Mouse (Mus musculus) midbrain, embryonic 16.5 days (tissue): ENCODE data around the gene Mcfd2. TPM values are rescaled to one million over a fixed set of nuclear protein-coding genes. Genes with fewer than 3 reads are reported as not detected.
A peak's percentile ranks its signal among the peaks of the same experiment; 100 is the strongest.

ENCODE experiments used
- ATAC-seq: fragments of 200-750 bp; cut with Nextera tagmentation; 2 replicates; pipeline ENCODE4 v1.8.0; 2017; ENCODE audit warnings: moderate TSS enrichment
- H3K27ac ChIP-seq: fragments of 300-500 bp; sonication (generic); 2 replicates; pipeline ENCODE4 v1.5.1; 2014; ENCODE audit warnings: mild to moderate bottlenecking, low read length, mixed read lengths
- H3K27me3 ChIP-seq: fragments of 300-500 bp; sonication (generic); 2 replicates; pipeline ENCODE4 v1.6.1; 2014; ENCODE audit warnings: low read depth, low read length, mixed read lengths; ENCODE audit not compliant: control insufficient read depth, insufficient read depth
- H3K36me3 ChIP-seq: fragments of 300-500 bp; sonication (generic); 2 replicates; pipeline ENCODE4 v1.6.1; 2014; ENCODE audit warnings: mild to moderate bottlenecking, low read length, moderate library complexity, mixed read lengths; ENCODE audit not compliant: control insufficient read depth, insufficient read depth
- H3K4me1 ChIP-seq: fragments of 300-500 bp; sonication (generic); 2 replicates; pipeline ENCODE4 v1.6.1; 2014; ENCODE audit warnings: mild to moderate bottlenecking, low read length, mixed read lengths; ENCODE audit not compliant: control insufficient read depth, insufficient read depth
- H3K4me2 ChIP-seq: fragments of 300-500 bp; sonication (generic); 2 replicates; pipeline ENCODE4 v1.6.1; 2014; ENCODE audit warnings: mild to moderate bottlenecking, low read length, mixed read lengths
- H3K4me3 ChIP-seq: fragments of 300-500 bp; sonication (generic); 2 replicates; pipeline ENCODE4 v1.5.1; 2014; ENCODE audit warnings: low read depth, mild to moderate bottlenecking, low read length, moderate library complexity, mixed read lengths
- H3K9ac ChIP-seq: fragments of 300-500 bp; sonication (generic); 2 replicates; pipeline ENCODE4 v1.6.1; 2014; ENCODE audit warnings: low read depth, low read length, mixed read lengths
- H3K9me3 ChIP-seq: fragments of 300-500 bp; sonication (generic); replicated peaks from 2 replicates; pipeline ENCODE4 v1.6.1; 2014; ENCODE audit warnings: mild to moderate bottlenecking, low read length, mixed read lengths; ENCODE audit not compliant: control insufficient read depth, poor library complexity, severe bottlenecking
- WGBS: fragments of 180-500 bp; shearing (Covaris S2); extraction: QIAGEN DNeasy Blood & Tissue Kit; methylation state at CpG from one replicate; pipeline ENCODE4 v1.1.7; 2014; 5-methylcytosine and 5-hydroxymethylcytosine counted together
- polyA plus RNA-seq: library from polyadenylated mRNA; unstranded; fragments of >200 nt; fragmentation: Nextera tagmentation; extraction: Ambion mirVana; gene quantifications from 2 replicates; pipeline ENCODE4 v1.2.1, GENCODE M21; 2015

Gene Mcfd2
- polyA plus RNA-seq, 1 experiment from 2014 or later = 48.1 TPM

GRCm38 (mm10) chr17:87293125-87293524 is 27.4 kb upstream of the Mcfd2 start:
- H3K4me2 ChIP-seq = no peak overlapping the region
- no peak overlapping the region for H3K27ac ChIP-seq
- peaks cover 1% of the 10 kb centered on the region; the same call in 1 of the 2 replicates for H3K4me1 ChIP-seq
- H3K9ac ChIP-seq = no peak overlapping the region
- no peak for ATAC-seq
- no peaks in the 10 kb centered on the region for H3K9me3 ChIP-seq
- no peak overlapping the region for H3K4me3 ChIP-seq
- no peaks in the 10 kb centered on the region for H3K27me3 ChIP-seq
- WGBS = 89% methylated on average over 5 of the region's 5 CpGs
- no peaks in the 10 kb centered on the region for H3K36me3 ChIP-seq

DNA sequence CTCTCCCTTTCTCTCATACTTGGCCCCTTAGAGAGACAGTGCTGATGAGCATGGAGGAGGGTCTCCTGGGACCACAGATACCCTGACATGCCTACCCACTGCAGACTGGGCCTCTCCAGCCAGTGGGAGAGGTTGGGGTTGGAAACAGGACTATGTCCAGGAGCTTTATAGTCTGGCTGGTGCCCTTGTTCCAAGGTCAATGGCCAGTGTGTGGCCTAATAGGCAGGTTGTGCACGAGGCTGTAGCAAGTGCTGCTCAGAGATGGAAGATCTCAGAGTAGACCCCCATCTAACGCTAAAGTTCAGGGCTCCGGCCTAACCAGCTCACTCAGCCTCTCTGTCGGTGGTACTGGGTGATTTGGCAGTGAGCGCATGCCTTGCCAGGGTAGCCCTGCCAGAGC is 26.0 kb upstream of the Mcfd2 start:
- Histone ChIP-seq H3K4me1 (peaks cover 3% of the 10 kb centered on the region; the same call in 1 of the 2 replicates), H3K9me3 (no peaks in the 10 kb centered on the region), H3K27me3 (peaks cover 3% of the 10 kb centered on the region; the same call in 1 of the 2 replicates), H3K4me2 (no peak overlapping the region), H3K36me3 (no peaks in the 10 kb centered on the region), H3K4me3 (no peak overlapping the region), H3K27ac (no peak overlapping the region), H3K9ac (no peak overlapping the region)
- 98% methylated on average over 5 of the region's 5 CpGs for WGBS
- ATAC-seq = no peak

DNA sequence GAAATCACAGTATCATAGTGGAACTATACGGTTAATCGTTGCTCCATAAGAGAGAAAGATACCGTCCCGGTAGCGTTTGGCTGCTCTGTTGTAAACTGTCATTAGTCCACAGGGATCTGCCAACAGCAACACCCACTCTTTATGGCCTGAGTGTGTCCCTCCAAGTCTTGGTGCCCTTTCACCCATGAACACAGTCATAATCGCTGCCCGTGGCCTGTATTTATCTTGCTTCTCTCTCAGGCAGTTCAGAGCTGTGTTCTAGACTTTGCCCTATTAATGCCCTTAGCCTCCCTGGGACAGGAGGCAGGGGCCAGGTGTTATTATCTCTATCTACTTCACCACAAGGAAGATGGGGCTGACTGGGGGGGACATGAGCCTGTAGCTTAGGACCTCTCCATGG is 25.3 kb upstream of the Mcfd2 start:
- H3K4me3 ChIP-seq = no peak overlapping the region
- no peak for ATAC-seq

GRCm38 (mm10) chr17:87289367-87289766 is 23.6 kb upstream of the Mcfd2 start:
- no peak overlapping the region for H3K9ac ChIP-seq
- no peak overlapping the region for H3K4me3 ChIP-seq
- peaks cover 3% of the 10 kb centered on the region; the same call in 1 of the 2 replicates for H3K4me1 ChIP-seq
- H3K27ac ChIP-seq = no peak overlapping the region
- H3K9me3 ChIP-seq = no peaks in the 10 kb centered on the region
- ATAC-seq = no peak
- no peaks in the 10 kb centered on the region for H3K36me3 ChIP-seq
- H3K27me3 ChIP-seq = peaks cover 22% of the 10 kb centered on the region
- H3K4me2 ChIP-seq = no peak overlapping the region
- WGBS = 76% methylated on average over 5 of the region's 5 CpGs

More for the DNA sequence above, 25.3 kb upstream of the Mcfd2 start:
- 93% methylated on average over 7 of the region's 7 CpGs for WGBS
- H3K27ac ChIP-seq = no peak overlapping the region
- peaks cover 7% of the 10 kb centered on the region; the same call in 1 of the 2 replicates for H3K27me3 ChIP-seq
- H3K4me1 ChIP-seq = peaks cover 3% of the 10 kb centered on the region; the same call in 1 of the 2 replicates
- no peak overlapping the region for H3K4me2 ChIP-seq
- H3K9ac ChIP-seq = no peak overlapping the region
- no peaks in the 10 kb centered on the region for H3K36me3 ChIP-seq
- H3K9me3 ChIP-seq = no peaks in the 10 kb centered on the region

DNA sequence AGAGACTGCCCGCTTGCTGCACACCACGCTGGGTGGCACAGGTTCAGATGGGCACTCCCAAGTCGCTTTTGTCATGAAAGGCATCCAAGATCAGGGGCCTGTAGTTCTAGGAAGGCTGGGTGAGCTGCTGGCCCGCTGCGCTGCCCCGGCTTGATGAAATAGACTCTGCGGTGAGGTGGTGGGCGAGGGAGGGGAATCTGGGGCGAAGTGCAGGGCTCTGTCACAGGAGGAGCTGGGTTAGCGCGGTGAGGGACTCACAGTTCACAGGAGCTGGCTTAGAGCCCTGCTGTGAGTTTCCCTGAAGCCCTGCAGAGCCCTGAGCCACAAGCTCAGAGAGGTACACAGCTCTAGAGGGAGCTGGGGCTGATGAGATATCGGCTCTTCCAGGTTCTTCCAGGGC is 22.4 kb upstream of the Mcfd2 start:
- peak overlapping the region; percentile 4; the same call in 1 of the 2 replicates for H3K9ac ChIP-seq
- peaks cover 12% of the 10 kb centered on the region for H3K4me1 ChIP-seq
- H3K4me2 ChIP-seq = no peak overlapping the region
- no peaks in the 10 kb centered on the region for H3K9me3 ChIP-seq
- no peak overlapping the region for H3K4me3 ChIP-seq
- WGBS = 14% methylated on average over 12 of the region's 12 CpGs
- H3K36me3 ChIP-seq = no peaks in the 10 kb centered on the region
- H3K27ac ChIP-seq = no peak overlapping the region
- ATAC-seq = no peak
- peaks cover 27% of the 10 kb centered on the region for H3K27me3 ChIP-seq

DNA sequence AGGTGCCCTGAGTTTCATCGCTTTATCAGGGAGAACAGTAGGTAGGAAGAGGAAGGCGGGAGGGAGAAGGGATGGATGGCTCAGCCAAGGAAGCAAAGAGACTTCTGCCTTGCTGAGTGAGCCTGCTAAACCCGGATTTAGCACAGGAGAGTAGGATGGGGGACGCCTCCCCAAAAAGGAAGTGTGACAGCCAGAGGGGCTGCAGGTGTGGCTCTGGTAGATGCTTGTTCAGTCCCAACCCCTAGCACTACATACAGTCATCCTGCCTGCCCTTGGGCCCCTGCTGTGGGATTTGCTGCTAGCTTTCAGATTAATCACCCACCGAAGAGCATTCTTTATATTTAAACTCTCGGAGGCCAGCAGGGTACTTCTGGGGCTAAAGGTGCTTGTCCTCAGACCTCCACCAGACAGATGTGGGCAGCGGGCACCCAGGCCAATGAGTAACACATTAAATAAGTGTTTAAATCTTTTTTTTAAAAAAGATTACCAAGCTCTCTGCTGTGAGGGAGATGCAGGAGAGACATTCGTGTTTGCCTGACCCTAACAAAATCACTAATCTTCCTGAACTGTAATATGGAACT is 21.6 kb upstream of the Mcfd2 start:
- no peak overlapping the region for H3K9ac ChIP-seq
- peaks cover 27% of the 10 kb centered on the region for H3K27me3 ChIP-seq
- H3K9me3 ChIP-seq = no peaks in the 10 kb centered on the region
- ATAC-seq = no peak
- WGBS = 44% methylated on average over 8 of the region's 8 CpGs
- no peak overlapping the region for H3K4me3 ChIP-seq
- H3K4me1 ChIP-seq = peaks cover 15% of the 10 kb centered on the region
- no peaks in the 10 kb centered on the region for H3K36me3 ChIP-seq
- no peak overlapping the region for H3K27ac ChIP-seq
- H3K4me2 ChIP-seq = no peak overlapping the region

- Histone ChIP-seq H3K27ac (no peak overlapping the region), H3K9ac (no peak overlapping the region), H3K4me1 (peaks cover 17% of the 10 kb centered on the region), H3K36me3 (no peaks in the 10 kb centered on the region), H3K4me3 (no peak overlapping the region), H3K27me3 (peaks cover 27% of the 10 kb centered on the region), H3K4me2 (no peak overlapping the region), H3K9me3 (no peaks in the 10 kb centered on the region)
- WGBS = 61% methylated on average over 8 of the region's 8 CpGs
- no peak for ATAC-seq
Measured at GRCm38 (mm10) chr17:87286481-87287143, 20.9 kb upstream of the Mcfd2 start.

GRCm38 (mm10) chr17:87285731-87286465 is 20.2 kb upstream of the Mcfd2 start:
- H3K4me3 ChIP-seq = no peak overlapping the region
- peaks cover 27% of the 10 kb centered on the region for H3K27me3 ChIP-seq
- H3K4me2 ChIP-seq = no peak overlapping the region
- H3K9me3 ChIP-seq = no peaks in the 10 kb centered on the region
- peaks cover 19% of the 10 kb centered on the region for H3K4me1 ChIP-seq
- no peak for ATAC-seq
- no peak overlapping the region for H3K27ac ChIP-seq
- WGBS = 77% methylated on average over 23 of the region's 23 CpGs
- no peaks in the 10 kb centered on the region for H3K36me3 ChIP-seq
- H3K9ac ChIP-seq = no peak overlapping the region
